Mouse (Mus musculus): ENCODE measurements around the gene Ficd. TPM values are rescaled to one million over a fixed set of nuclear protein-coding genes. Genes with fewer than 3 reads are reported as not detected.

Gene Ficd
- polyA plus RNA-seq, 1 experiment from 2014 or later, result 6.1 TPM

DNA sequence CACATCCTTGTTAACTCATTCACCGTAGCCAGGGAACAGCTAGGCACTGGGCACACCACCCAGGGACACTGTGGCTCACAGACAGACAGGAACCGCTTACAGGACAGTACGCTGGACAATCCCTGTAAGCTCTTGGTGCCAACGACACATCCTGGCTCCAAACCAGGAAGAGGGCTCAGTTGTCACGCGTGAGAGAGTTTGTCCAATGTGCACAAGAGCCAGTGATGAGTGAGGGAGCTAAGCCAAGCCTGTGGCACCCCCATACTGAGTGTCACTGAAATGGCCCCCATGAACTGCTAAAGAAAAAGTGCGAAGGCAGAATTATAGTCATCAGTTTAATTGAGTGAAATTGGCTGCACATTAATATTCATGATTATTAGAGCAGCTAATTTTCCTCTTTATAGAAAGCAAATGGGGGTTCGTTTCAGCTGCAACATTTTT, 16.4 kb upstream of the Ficd start:
- H3K36me3 ChIP-seq, result no peaks in the 10 kb centered on the region
- no peak overlapping the region for H3K27ac ChIP-seq
- H3K4me1 ChIP-seq, result 0 out of 2 replicates have a peak, but pooled peaks cover 2% of the 10 kb centered on the region
- H3K9me3 ChIP-seq (replicated peaks), result no peaks in the 10 kb centered on the region
- whole genome bisulfite sequencing, result 81% methylated on average over 8 of the region's 8 CpGs
- no peak overlapping the region for H3K4me2 ChIP-seq
- H3K27me3 ChIP-seq, result peaks cover 8% of the 10 kb centered on the region; the same call in 1 of the 2 replicates
- no peak overlapping the region for H3K4me3 ChIP-seq (replicated peaks)
- ATAC-seq (replicated peaks; ENCODE audit: low FRiP score), result no peak
- no peak overlapping the region for H3K9ac ChIP-seq

DNA sequence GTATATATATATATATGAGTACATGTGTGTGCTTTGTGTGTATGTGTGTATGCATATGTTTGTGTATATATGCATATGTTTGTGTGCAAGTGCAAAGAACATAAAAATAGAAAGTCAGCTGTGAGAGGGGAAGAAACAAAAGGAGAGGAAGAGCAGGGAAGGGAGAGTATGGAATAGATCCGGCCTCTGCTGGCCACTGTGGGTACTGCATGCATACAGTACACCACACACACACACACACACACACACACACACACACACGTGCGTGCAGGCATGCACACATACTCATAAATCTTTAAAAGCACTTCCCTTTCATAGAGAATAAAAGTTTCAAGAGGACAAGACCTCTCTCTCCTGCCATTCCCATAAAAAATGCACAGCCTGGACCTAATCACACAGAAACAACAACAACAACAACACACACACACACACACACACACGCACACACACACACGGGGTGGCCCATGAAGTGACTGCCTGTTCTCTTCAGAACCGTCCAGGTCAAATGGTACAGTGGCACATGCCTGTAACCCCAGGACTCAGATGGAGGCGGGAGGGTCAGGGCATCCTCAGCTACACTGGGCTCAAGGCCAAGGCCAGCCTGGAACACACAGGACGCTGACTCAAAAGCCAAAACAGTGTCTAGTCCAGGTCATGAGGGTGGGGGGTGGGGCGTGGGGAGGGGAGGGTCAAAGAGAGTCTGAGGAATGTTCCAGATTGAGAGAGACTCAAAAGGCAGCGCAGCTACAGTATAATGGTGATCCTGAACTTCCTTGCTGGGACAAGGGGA, 13.2 kb upstream of the Ficd start:
- Histone ChIP-seq H3K4me1 (no peaks in the 10 kb centered on the region), H3K27me3 (peaks cover 14% of the 10 kb centered on the region), H3K27ac (no peak overlapping the region), H3K9ac (no peak overlapping the region), H3K9me3 (replicated peaks) (no peaks in the 10 kb centered on the region), H3K36me3 (no peaks in the 10 kb centered on the region), H3K4me3 (replicated peaks) (no peak overlapping the region), H3K4me2 (no peak overlapping the region)
- ATAC-seq (replicated peaks; ENCODE audit: low FRiP score), result no peak
- 86% methylated on average over 10 of the region's 10 CpGs for WGBS

DNA sequence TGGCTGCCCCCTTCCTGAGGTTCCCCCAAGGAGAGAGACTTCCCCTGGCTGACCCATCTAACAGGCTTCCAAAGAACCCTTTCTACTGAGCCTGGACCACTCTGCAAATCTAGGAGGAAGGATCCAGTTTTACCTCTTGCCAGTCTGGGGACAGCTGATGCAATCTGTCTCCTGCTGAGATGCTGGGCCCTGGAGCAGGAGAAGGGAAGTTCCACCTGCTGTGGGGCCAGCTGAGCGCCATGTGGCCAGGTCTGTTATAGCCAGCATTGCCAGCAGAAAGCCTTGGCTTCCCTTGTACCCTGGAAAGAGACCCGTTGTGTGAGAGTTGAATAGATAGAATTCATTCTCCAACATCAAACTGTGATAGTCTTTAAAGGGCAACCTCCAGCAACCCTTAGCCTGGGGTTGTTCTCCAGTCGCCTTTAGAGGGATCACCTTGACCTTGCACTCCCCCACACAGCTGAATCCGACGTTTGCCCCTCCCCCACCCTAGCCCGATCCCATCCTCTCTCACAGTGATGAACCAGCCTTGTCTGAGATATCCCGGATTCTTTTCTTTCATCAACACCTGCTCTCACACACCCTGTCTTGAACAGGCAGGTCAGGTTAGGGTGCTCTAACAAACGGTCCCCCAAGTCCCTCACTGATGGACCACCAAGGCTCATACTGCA, 11.9 kb upstream of the Ficd start:
- no peak overlapping the region for H3K9ac ChIP-seq
- H3K4me1 ChIP-seq, result no peaks in the 10 kb centered on the region
- no peak overlapping the region for H3K4me3 ChIP-seq (replicated peaks)
- H3K4me2 ChIP-seq, result no peak overlapping the region
- peaks cover 14% of the 10 kb centered on the region for H3K27me3 ChIP-seq
- 34% methylated on average over 8 of the region's 8 CpGs for WGBS
- no peaks in the 10 kb centered on the region for H3K36me3 ChIP-seq
- H3K27ac ChIP-seq, result no peak overlapping the region
- H3K9me3 ChIP-seq (replicated peaks), result no peaks in the 10 kb centered on the region
- ATAC-seq (replicated peaks; ENCODE audit: low FRiP score), result no peak

DNA sequence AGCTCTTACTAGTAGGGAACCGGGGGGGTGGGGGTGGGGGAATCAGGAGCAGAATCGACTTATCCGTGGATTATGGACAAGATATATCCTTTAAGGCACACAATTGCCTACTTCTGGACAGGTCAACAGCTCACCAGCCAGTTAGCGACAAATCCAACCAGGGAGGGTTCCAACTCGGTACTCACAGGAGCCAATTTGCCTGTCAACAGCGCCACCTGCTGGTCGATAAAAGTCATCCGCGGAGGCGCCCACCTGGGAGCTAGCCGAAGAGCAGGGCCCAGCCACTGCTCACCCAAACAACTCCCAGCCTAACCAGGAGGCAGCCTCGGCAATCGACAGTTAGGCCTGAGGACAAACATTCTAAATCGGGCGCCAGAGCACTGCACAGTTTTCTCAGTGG, 11.2 kb upstream of the Ficd start, which contains the start of gene 1700069L16Rik:
Gene 1700069L16Rik (minus strand): TSS at position 327 of the 400 bp plus-strand sequence.
- Histone ChIP-seq H3K36me3 (no peaks in the 10 kb centered on the region), H3K9me3 (replicated peaks) (no peaks in the 10 kb centered on the region), H3K4me3 (replicated peaks) (no peak within 1 kb of the TSS), H3K27ac (no peak within 1 kb of the TSS), H3K4me2 (no peak within 1 kb of the TSS), H3K9ac (no peak within 1 kb of the TSS), H3K27me3 (peaks cover 14% of the 10 kb centered on the region), H3K4me1 (no peaks in the 10 kb centered on the region)
- ATAC-seq (replicated peaks; ENCODE audit: low FRiP score), result 0 out of 2 replicates have a peak, but pooled peaks have one; percentile 18
- 3% methylated on average over 15 of the region's 15 CpGs for WGBS

DNA sequence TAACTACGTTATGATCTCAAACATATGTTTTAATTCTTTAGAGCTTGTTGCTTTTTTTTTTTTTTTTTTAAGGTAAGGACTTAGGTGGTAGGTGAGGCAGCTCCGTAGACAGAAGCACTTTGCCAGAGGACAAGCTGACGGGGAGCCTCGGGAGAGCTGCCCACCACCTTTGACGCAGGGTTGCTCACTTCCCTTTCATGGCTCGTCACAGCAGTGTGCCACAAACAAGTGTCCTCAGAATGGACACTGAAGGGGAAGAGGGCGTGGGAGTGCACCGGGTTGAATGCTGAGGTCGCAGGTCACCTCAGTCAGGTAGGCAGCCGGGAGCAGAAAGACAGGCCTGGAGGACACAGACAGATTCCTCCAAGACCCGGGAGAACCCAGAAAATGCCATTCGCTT, 10.2 kb upstream of the Ficd start:
- H3K4me3 ChIP-seq (replicated peaks), result no peak overlapping the region
- 62% methylated on average over 12 of the region's 12 CpGs for WGBS
- no peak overlapping the region for H3K27ac ChIP-seq
- H3K27me3 ChIP-seq, result peaks cover 14% of the 10 kb centered on the region
- no peak overlapping the region for H3K4me2 ChIP-seq
- H3K9me3 ChIP-seq (replicated peaks), result no peaks in the 10 kb centered on the region
- no peaks in the 10 kb centered on the region for H3K4me1 ChIP-seq
- H3K9ac ChIP-seq, result no peak overlapping the region
- H3K36me3 ChIP-seq, result no peaks in the 10 kb centered on the region
- no peak for ATAC-seq (replicated peaks; ENCODE audit: low FRiP score)

DNA sequence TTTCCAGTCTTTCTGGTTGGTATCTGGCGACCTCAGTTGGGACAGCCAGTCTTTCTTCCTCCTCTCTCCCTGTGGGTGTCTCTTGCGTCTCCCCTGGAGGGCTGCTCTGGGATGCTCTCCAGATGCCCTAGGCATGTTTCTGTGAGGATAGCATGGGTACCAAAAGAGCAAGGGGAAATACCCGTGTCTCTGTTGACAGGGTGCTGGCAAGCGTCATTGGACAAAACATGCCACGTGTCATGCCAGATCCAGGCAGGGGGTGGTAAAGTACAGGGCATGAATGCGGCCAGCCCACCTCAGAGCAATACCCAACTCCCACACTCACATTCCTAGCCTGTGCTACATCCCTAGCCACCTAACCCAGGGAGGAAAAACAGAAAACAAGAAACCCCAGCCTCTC, 9.0 kb upstream of the Ficd start:
- Histone ChIP-seq H3K4me3 (replicated peaks) (no peak overlapping the region), H3K4me1 (peaks cover 4% of the 10 kb centered on the region), H3K27ac (no peak overlapping the region), H3K9me3 (replicated peaks) (no peaks in the 10 kb centered on the region), H3K36me3 (no peaks in the 10 kb centered on the region), H3K27me3 (peaks cover 14% of the 10 kb centered on the region), H3K9ac (no peak overlapping the region), H3K4me2 (no peak overlapping the region)
- no peak for ATAC-seq (replicated peaks; ENCODE audit: low FRiP score)
- 79% methylated on average over 6 of the region's 6 CpGs for WGBS

DNA sequence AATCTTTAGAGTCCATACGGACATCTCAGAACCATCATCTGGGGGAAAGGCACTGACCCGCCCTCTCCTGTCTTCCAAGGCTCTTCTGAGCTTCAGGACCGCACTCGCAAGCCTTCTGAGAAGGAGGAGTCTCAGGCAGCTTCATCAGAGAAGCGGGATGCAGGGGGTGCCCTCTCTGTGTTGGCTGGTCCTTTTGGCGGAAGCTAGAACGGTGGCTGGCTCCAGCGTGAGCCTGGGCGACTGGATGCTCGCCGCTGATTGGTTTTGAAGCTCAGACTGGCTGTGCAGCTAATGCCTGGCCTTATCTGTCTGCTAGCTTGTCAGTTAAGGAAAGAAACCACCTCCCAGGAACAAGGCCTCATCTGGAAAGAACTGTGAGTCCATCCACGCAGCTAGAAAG, 8.4 kb upstream of the Ficd start:
- H3K9ac ChIP-seq, result no peak overlapping the region
- WGBS, result 63% methylated on average over 12 of the region's 12 CpGs

DNA sequence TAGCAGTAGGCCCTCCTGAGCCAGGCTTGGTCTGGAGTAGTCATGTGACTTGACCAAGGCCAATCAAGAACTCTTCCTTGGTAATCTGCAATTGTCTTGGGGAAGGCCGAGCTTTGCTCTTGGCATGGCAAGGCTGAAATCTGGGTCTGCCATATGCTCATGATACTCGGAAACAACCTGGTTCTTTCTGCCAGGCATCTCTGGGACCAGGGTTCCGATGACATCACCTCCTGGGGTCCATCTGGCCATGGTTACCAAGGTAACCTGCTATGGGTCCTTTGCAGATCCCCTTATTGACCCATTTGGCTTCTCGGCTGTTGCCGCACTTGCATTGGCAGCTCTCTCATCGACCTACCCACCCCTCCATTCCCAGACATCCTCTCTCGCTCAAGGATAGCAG, 7.6 kb upstream of the Ficd start:
- H3K27ac ChIP-seq, result no peak overlapping the region
- no peak for ATAC-seq (replicated peaks; ENCODE audit: low FRiP score)
- no peak overlapping the region for H3K9ac ChIP-seq
- no peak overlapping the region for H3K4me3 ChIP-seq (replicated peaks)
- H3K4me2 ChIP-seq, result no peak overlapping the region
- H3K27me3 ChIP-seq, result peaks cover 14% of the 10 kb centered on the region
- 72% methylated on average over 7 of the region's 7 CpGs for WGBS
- H3K4me1 ChIP-seq, result peaks cover 4% of the 10 kb centered on the region
- no peaks in the 10 kb centered on the region for H3K36me3 ChIP-seq
- no peaks in the 10 kb centered on the region for H3K9me3 ChIP-seq (replicated peaks)

More for the DNA sequence above, 8.4 kb upstream of the Ficd start:
- Histone ChIP-seq H3K9me3 (replicated peaks) (no peaks in the 10 kb centered on the region), H3K27me3 (peaks cover 14% of the 10 kb centered on the region), H3K27ac (no peak overlapping the region), H3K36me3 (no peaks in the 10 kb centered on the region), H3K4me1 (peaks cover 4% of the 10 kb centered on the region), H3K4me2 (no peak overlapping the region), H3K4me3 (replicated peaks) (no peak overlapping the region)
- no peak for ATAC-seq (replicated peaks; ENCODE audit: low FRiP score)

DNA sequence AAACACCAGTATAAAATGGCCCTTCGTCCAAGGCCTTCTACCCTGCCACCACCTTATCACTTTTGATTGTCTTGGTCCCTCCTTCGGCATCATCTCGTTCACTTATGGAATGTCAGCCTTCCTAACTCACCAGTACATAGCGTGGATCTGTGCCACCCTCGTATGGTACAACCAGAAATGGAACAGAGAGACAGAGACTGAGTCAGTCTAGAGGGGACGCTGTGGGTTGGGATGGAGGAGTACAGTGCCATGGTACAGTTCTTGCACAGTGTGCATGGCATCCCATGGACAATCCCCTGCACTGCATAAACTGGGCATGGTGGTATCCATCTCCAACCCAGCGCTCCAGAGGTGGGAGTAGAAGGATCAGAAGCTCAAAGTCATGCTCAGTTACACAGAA, 6.9 kb upstream of the Ficd start:
- H3K27me3 ChIP-seq, result peaks cover 10% of the 10 kb centered on the region
- H3K36me3 ChIP-seq, result no peaks in the 10 kb centered on the region
- ATAC-seq (replicated peaks; ENCODE audit: low FRiP score), result no peak
- H3K9me3 ChIP-seq (replicated peaks), result no peaks in the 10 kb centered on the region
- H3K4me1 ChIP-seq, result peaks cover 4% of the 10 kb centered on the region
- WGBS, result 89% methylated on average over 7 of the region's 7 CpGs
- no peak overlapping the region for H3K27ac ChIP-seq
- no peak overlapping the region for H3K9ac ChIP-seq
- H3K4me3 ChIP-seq (replicated peaks), result no peak overlapping the region
- no peak overlapping the region for H3K4me2 ChIP-seq

DNA sequence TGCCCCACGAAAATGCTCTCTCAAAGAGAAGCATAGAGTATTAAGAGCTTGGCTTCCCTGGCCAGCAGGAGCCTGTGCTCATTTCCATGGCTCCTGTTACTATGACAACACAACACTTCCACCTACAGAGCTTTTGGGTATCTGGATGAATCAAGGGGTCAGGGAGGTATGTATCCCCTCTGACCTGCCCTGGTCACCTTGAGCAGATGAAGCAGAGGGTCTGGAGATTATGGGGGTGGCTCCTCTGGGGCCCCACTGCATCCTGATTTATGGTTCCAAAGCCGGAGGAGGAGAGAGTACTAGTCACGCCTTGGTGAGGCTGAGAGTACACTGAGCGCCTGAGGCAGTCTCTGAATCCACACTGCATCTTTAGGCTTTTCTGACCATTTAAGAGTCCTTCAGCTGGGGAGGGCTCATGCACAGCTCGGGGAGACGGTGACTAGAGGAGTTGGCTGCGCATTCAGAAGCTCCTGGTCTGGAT, 4.9 kb upstream of the Ficd start:
- Histone ChIP-seq H3K27me3 (peaks cover 6% of the 10 kb centered on the region), H3K36me3 (no peaks in the 10 kb centered on the region), H3K4me1 (peaks cover 14% of the 10 kb centered on the region), H3K9ac (no peak overlapping the region), H3K9me3 (replicated peaks) (no peaks in the 10 kb centered on the region), H3K4me3 (replicated peaks) (no peak overlapping the region), H3K27ac (no peak overlapping the region), H3K4me2 (no peak overlapping the region)
- 40% methylated on average over 7 of the region's 7 CpGs for WGBS
- ATAC-seq (replicated peaks; ENCODE audit: low FRiP score), result no peak

DNA sequence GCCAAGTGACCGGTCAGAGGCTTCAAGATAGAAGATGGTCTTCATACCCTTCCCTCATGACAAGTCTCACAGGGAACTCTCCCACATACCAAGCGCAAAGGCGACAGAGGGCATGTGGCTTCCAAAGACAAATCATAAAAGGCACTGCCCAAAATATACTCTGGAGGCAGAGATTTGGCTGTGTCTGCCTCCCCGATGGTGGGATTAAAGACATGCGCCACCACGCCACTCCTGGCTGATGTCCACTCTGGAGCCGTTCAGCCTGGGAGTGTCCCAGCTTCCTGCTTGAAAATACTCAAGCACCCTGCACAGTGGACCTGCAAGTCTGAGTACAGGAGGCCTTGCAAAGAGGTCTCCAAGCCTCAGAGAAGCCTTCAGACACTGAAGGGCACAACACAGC, 4.4 kb upstream of the Ficd start:
- Histone ChIP-seq H3K4me2 (no peak overlapping the region), H3K4me1 (peaks cover 17% of the 10 kb centered on the region), H3K9me3 (replicated peaks) (no peaks in the 10 kb centered on the region), H3K4me3 (replicated peaks) (no peak overlapping the region), H3K27me3 (peaks cover 6% of the 10 kb centered on the region), H3K9ac (no peak overlapping the region), H3K36me3 (no peaks in the 10 kb centered on the region), H3K27ac (no peak overlapping the region)
- ATAC-seq (replicated peaks; ENCODE audit: low FRiP score), result no peak
- WGBS, result 82% methylated on average over 7 of the region's 7 CpGs

DNA sequence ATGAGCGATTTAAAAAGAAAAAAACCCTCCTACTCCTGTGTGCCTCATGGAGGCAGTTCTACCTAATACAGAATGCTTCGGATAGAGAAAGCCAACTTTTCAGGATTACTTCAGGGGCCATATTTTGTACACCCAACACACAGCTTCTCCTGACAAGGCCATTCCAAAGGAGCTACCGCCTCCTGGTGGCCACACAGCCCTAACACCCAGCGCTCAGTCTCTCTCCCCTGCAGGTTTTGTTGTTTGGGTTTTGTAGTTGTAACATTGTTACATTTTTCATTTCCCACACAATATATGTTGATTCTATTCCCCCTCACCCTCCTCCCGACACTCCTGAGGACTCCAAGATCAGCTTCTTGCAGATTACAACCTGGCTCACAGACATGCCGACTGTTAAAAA, 3.4 kb upstream of the Ficd start:
- WGBS, result 25% methylated on average over 6 of the region's 6 CpGs
- Histone ChIP-seq H3K4me3 (replicated peaks) (no peak overlapping the region), H3K9ac (no peak overlapping the region), H3K36me3 (no peaks in the 10 kb centered on the region), H3K4me2 (no peak overlapping the region), H3K9me3 (replicated peaks) (no peaks in the 10 kb centered on the region), H3K4me1 (peaks cover 26% of the 10 kb centered on the region), H3K27me3 (no peaks in the 10 kb centered on the region), H3K27ac (no peak overlapping the region)
- no peak for ATAC-seq (replicated peaks; ENCODE audit: low FRiP score)
